Mouse (Mus musculus): Measurements from ENCODE around the gene Gm11077. TPM values are rescaled to one million over a fixed set of nuclear protein-coding genes. Genes with fewer than 3 reads are reported as not detected.

Gene Gm11077
- polyA plus RNA-seq, 1 experiment from 2014 or later = not detected

DNA sequence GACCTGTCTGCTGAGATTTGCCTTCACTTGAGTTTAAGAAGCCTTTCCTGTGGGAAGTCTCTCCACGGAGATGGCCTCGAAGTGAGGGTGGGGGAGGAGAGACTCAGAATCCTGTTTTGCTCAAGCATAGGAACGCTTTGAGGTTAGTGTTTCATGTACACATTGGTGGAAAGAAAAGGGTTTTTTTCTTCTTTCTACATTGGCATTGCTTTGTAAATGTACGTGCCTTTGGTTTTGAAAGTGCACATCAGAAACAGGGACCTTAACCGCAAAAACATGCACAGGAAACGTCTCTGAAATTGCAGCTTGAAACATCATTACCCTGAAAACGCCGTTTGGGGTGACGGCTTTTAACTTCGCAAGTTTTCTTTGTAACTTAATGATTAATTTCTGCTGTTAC lies 21.0 kb upstream of the Gm11077 start:
- no peak overlapping the region for H3K4me2 ChIP-seq (replicated peaks)
- no peaks in the 10 kb centered on the region for H3K36me3 ChIP-seq
- peaks cover 20% of the 10 kb centered on the region; the same call in 1 of the 2 replicates for H3K4me1 ChIP-seq
- H3K27ac ChIP-seq = 0 out of 2 replicates have a peak overlapping the region, but pooled peaks have one; percentile 3
- ATAC-seq (ENCODE audit: insufficient number of reproducible peaks, insufficient read depth, low FRiP score, low TSS enrichment) = no peak
- 51% methylated on average over 10 of the region's 10 CpGs for WGBS
- H3K4me3 ChIP-seq = no peak overlapping the region
- H3K9me3 ChIP-seq = no peaks in the 10 kb centered on the region
- H3K9ac ChIP-seq = no peak overlapping the region
- H3K27me3 ChIP-seq = no peaks in the 10 kb centered on the region

GRCm38 (mm10) chr6:140709415-140710107 lies 19.5 kb upstream of the Gm11077 start:
- Histone ChIP-seq H3K4me2 (replicated peaks) (no peak overlapping the region), H3K4me1 (peaks cover 20% of the 10 kb centered on the region; the same call in 1 of the 2 replicates), H3K36me3 (no peaks in the 10 kb centered on the region), H3K4me3 (no peak overlapping the region), H3K27me3 (0 out of 2 replicates have a peak, but pooled peaks cover 3% of the 10 kb centered on the region), H3K9ac (no peak overlapping the region), H3K9me3 (no peaks in the 10 kb centered on the region), H3K27ac (no peak overlapping the region)
- ATAC-seq (ENCODE audit: insufficient number of reproducible peaks, insufficient read depth, low FRiP score, low TSS enrichment) = 0 out of 2 replicates have a peak, but pooled peaks have one; percentile 8
- 47% methylated on average over 6 of the region's 6 CpGs for WGBS

- ATAC-seq (ENCODE audit: insufficient number of reproducible peaks, insufficient read depth, low FRiP score, low TSS enrichment) = no peak
- WGBS = 5% methylated on average over 11 of the region's 11 CpGs
- Histone ChIP-seq H3K4me2 (replicated peaks) (no peak overlapping the region), H3K4me1 (peaks cover 15% of the 10 kb centered on the region; the same call in 1 of the 2 replicates), H3K36me3 (no peaks in the 10 kb centered on the region), H3K4me3 (no peak overlapping the region), H3K9me3 (no peaks in the 10 kb centered on the region), H3K9ac (no peak overlapping the region), H3K27me3 (0 out of 2 replicates have a peak, but pooled peaks cover 3% of the 10 kb centered on the region), H3K27ac (no peak overlapping the region)
Observed at GRCm38 (mm10) chr6:140712754-140713153, 16.3 kb upstream of the Gm11077 start.

- Histone ChIP-seq H3K27ac (no peak overlapping the region), H3K4me3 (no peak overlapping the region), H3K9ac (no peak overlapping the region), H3K27me3 (0 out of 2 replicates have a peak, but pooled peaks cover 3% of the 10 kb centered on the region), H3K4me2 (replicated peaks) (no peak overlapping the region), H3K9me3 (peaks cover 2% of the 10 kb centered on the region; the same call in 1 of the 2 replicates), H3K4me1 (no peaks in the 10 kb centered on the region), H3K36me3 (no peaks in the 10 kb centered on the region)
- 23% methylated on average over 10 of the region's 10 CpGs for WGBS
- 0 out of 2 replicates have a peak, but pooled peaks have one; percentile 20 for ATAC-seq (ENCODE audit: insufficient number of reproducible peaks, insufficient read depth, low FRiP score, low TSS enrichment)
Observed at GRCm38 (mm10) chr6:140714905-140715365, 14.1 kb upstream of the Gm11077 start.

- 82% methylated on average over 10 of the region's 10 CpGs for WGBS
- Histone ChIP-seq H3K9ac (no peak overlapping the region), H3K9me3 (peaks cover 4% of the 10 kb centered on the region; the same call in 1 of the 2 replicates), H3K27me3 (no peaks in the 10 kb centered on the region), H3K4me1 (no peaks in the 10 kb centered on the region), H3K4me3 (no peak overlapping the region), H3K36me3 (no peaks in the 10 kb centered on the region), H3K4me2 (replicated peaks) (no peak overlapping the region), H3K27ac (no peak overlapping the region)
- ATAC-seq (ENCODE audit: insufficient number of reproducible peaks, insufficient read depth, low FRiP score, low TSS enrichment) = no peak
Observed at GRCm38 (mm10) chr6:140722058-140722457, 7.0 kb upstream of the Gm11077 start.

- no peak for ATAC-seq (ENCODE audit: insufficient number of reproducible peaks, insufficient read depth, low FRiP score, low TSS enrichment)
- H3K27me3 ChIP-seq = 0 out of 2 replicates have a peak, but pooled peaks cover 2% of the 10 kb centered on the region
- H3K4me1 ChIP-seq = peaks cover 3% of the 10 kb centered on the region; the same call in 1 of the 2 replicates
- no peak overlapping the region for H3K4me3 ChIP-seq
- 64% methylated on average over 6 of the region's 6 CpGs for WGBS
- H3K27ac ChIP-seq = no peak overlapping the region
- no peak overlapping the region for H3K9ac ChIP-seq
- no peaks in the 10 kb centered on the region for H3K9me3 ChIP-seq
- H3K4me2 ChIP-seq (replicated peaks) = no peak overlapping the region
- H3K36me3 ChIP-seq = no peaks in the 10 kb centered on the region
Observed at GRCm38 (mm10) chr6:140730669-140731401, 1.8 kb downstream of the Gm11077 start.

GRCm38 (mm10) chr6:140731402-140731730 lies 2.3 kb downstream of the Gm11077 start:
- Histone ChIP-seq H3K27me3 (0 out of 2 replicates have a peak, but pooled peaks cover 2% of the 10 kb centered on the region), H3K4me1 (peaks cover 3% of the 10 kb centered on the region; the same call in 1 of the 2 replicates), H3K4me3 (no peak overlapping the region), H3K4me2 (replicated peaks) (no peak overlapping the region), H3K27ac (no peak overlapping the region), H3K9ac (no peak overlapping the region), H3K36me3 (no peaks in the 10 kb centered on the region), H3K9me3 (no peaks in the 10 kb centered on the region)
- 48% methylated on average over 1 of the region's 1 CpGs for WGBS
- ATAC-seq (ENCODE audit: insufficient number of reproducible peaks, insufficient read depth, low FRiP score, low TSS enrichment) = no peak

DNA sequence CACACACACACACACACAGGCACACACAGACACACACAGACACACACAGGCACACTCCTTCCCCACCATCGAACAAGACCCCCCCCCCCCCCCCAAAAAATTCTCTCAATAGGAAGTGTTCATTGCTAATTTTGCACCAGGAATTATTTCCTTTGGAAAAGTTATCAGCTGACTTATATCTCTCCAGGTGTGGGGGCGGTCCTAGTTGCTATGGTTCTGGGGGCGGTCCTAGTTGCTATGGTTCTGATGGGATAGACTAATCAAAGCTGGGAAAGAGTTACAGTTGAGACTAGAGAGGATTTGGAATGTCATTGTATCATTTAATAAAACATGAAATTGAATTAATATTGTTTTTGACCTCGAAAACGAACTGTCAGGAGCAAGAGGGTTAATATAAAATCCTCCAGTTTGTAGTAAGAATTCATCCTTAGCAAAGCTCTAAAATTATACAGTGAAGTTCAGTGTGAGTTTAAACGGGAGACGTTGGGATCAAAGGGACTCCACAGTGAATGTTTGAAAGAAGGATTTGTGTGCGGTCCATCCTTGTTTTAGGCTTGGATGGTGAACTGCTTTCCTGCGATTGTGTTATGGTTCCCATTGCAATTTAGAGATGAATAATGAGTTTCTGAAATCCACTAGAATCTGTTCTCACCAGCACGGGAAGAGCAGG lies 4.0 kb downstream of the Gm11077 start:
- Histone ChIP-seq H3K36me3 (no peaks in the 10 kb centered on the region), H3K9ac (peak overlapping the region; percentile 33; the same call in 1 of the 2 replicates)

DNA sequence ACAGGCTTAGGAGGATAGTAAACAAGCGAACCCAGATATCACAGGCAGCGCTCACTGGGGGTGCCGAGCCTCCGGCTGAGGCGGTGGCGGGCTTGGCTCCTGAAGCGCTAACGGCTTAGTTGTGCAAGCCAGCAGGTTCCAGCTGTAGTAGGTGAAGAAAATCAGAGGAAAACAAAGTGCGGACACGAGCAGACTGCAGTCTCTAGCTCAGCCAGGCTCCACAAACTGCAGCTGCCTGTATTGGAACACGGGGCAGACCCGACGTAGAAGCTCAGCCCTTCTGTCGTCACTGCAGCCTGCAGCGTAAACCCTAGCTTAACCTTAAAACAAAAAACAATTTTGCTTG lies 4.5 kb downstream of the Gm11077 start:
- 12% methylated on average over 15 of the region's 15 CpGs for WGBS
- Histone ChIP-seq H3K4me3 (peak overlapping the region; percentile 27), H3K4me2 (replicated peaks) (peak overlapping the region; percentile 56), H3K36me3 (no peaks in the 10 kb centered on the region), H3K9ac (peak overlapping the region; percentile 33; the same call in 1 of the 2 replicates), H3K4me1 (peaks cover 3% of the 10 kb centered on the region; the same call in 1 of the 2 replicates), H3K27me3 (0 out of 2 replicates have a peak, but pooled peaks cover 2% of the 10 kb centered on the region), H3K9me3 (no peaks in the 10 kb centered on the region), H3K27ac (no peak overlapping the region)
- ATAC-seq (ENCODE audit: insufficient number of reproducible peaks, insufficient read depth, low FRiP score, low TSS enrichment) = no peak

More for the DNA sequence above, 4.0 kb downstream of the Gm11077 start:
- H3K4me1 ChIP-seq = peaks cover 3% of the 10 kb centered on the region; the same call in 1 of the 2 replicates
- H3K4me3 ChIP-seq = peak overlapping the region; percentile 27
- peak overlapping the region; percentile 56 for H3K4me2 ChIP-seq (replicated peaks)
- no peak for ATAC-seq (ENCODE audit: insufficient number of reproducible peaks, insufficient read depth, low FRiP score, low TSS enrichment)
- no peaks in the 10 kb centered on the region for H3K9me3 ChIP-seq
- 0 out of 2 replicates have a peak, but pooled peaks cover 2% of the 10 kb centered on the region for H3K27me3 ChIP-seq
- 35% methylated on average over 10 of the region's 10 CpGs for WGBS
- H3K27ac ChIP-seq = no peak overlapping the region

DNA sequence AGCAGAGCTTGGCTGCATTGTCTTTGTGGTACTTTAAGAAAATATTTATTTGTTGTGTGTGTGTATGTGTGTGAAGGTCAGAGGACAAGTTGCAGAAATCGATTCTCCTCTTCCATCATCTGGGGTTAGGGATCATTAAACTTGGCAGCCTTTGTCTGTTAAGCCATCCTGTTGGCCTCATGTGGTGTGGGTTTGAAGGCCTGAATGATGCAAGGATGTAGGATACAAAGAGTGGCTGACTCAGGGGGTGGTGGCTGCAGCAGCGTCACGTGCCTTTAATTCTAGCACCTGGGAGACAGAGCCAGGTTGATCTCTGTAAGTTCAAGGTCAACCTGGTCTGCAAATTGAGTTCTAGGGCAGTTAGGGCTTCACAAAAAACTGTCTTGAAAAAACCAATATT lies 16.5 kb downstream of the Gm11077 start:
- no peak for ATAC-seq (ENCODE audit: insufficient number of reproducible peaks, insufficient read depth, low FRiP score, low TSS enrichment)
- Histone ChIP-seq H3K4me2 (replicated peaks) (no peak overlapping the region), H3K36me3 (no peaks in the 10 kb centered on the region), H3K27me3 (no peaks in the 10 kb centered on the region), H3K27ac (no peak overlapping the region), H3K9me3 (peaks cover 3% of the 10 kb centered on the region; the same call in 1 of the 2 replicates), H3K9ac (no peak overlapping the region), H3K4me3 (no peak overlapping the region), H3K4me1 (no peaks in the 10 kb centered on the region)
- WGBS = 76% methylated on average over 3 of the region's 3 CpGs

- Histone ChIP-seq H3K4me1 (no peaks in the 10 kb centered on the region), H3K27me3 (no peaks in the 10 kb centered on the region), H3K9ac (no peak overlapping the region), H3K4me3 (no peak overlapping the region), H3K27ac (no peak overlapping the region), H3K9me3 (peaks cover 3% of the 10 kb centered on the region; the same call in 1 of the 2 replicates), H3K36me3 (no peaks in the 10 kb centered on the region), H3K4me2 (replicated peaks) (no peak overlapping the region)
- ATAC-seq (ENCODE audit: insufficient number of reproducible peaks, insufficient read depth, low FRiP score, low TSS enrichment) = no peak
- WGBS = 69% methylated on average over 2 of the region's 2 CpGs
Observed at GRCm38 (mm10) chr6:140747591-140747990, 18.5 kb downstream of the Gm11077 start.

Data from embryonic facial prominence, embryonic 12.5 days (tissue).